Mouse (Mus musculus) 3134 (cell line): ENCODE results near the gene Rnf10.

ENCODE experiments used
- DNase-seq: peaks from one replicate; pipeline ENCODE4 v3.0.0-alpha.2; 2011; ENCODE audit warnings: low spot score; ENCODE audit not compliant: insufficient read length; ENCODE audit errors: extremely low read depth

Gene Rnf10

DNA sequence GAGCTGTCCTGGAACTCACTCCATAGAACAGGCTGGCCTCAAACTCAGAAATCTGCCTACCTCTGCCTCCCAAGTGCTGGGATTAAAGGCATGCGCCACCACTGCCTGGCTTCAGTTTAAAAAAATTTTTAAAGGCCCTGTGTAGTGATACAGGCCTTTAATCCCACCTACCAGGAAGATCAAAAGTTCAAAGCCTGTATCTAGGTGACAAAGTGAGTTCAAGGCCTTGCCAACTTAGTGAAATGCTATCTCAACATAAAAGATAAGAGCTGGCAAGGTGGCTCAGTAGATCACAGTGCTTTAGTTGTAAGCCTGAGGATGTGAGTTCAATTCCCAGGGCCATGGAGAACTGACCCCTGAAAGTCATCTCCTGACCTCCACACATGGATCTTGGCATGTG, 5.4 kb upstream of the Rnf10 start:
- DNase-seq, result no peak

GRCm38 (mm10) chr5:115275998-115276397, 3.3 kb upstream of the Rnf10 start:
- no peak for DNase-seq

- DNase-seq, result no peak
These were observed 2.1 kb upstream of the Rnf10 start for GRCm38 (mm10) chr5:115274771-115275170.

DNA sequence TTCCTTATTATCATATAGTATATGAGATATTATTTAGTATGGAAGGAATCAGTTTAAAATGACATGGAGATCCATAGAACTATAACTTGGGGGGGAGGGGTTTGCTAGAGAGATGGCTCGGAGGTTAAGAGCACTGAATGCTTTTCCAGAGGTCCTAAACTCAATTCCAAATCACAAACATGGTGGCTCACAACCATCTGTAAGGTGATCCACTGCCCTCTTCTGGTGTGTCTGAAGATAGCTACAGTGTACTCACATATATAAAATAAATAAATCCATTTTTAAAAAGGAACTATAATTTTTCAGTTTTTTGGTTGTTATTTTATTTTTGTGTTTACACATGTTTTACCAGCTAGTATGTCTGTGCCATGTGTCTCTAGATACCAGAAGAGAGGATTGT, 1.7 kb upstream of the Rnf10 start:
- DNase-seq, result no peak

GRCm38 (mm10) chr5:115273549-115274135, 944 bp upstream of the Rnf10 start:
- no peak for DNase-seq

DNA sequence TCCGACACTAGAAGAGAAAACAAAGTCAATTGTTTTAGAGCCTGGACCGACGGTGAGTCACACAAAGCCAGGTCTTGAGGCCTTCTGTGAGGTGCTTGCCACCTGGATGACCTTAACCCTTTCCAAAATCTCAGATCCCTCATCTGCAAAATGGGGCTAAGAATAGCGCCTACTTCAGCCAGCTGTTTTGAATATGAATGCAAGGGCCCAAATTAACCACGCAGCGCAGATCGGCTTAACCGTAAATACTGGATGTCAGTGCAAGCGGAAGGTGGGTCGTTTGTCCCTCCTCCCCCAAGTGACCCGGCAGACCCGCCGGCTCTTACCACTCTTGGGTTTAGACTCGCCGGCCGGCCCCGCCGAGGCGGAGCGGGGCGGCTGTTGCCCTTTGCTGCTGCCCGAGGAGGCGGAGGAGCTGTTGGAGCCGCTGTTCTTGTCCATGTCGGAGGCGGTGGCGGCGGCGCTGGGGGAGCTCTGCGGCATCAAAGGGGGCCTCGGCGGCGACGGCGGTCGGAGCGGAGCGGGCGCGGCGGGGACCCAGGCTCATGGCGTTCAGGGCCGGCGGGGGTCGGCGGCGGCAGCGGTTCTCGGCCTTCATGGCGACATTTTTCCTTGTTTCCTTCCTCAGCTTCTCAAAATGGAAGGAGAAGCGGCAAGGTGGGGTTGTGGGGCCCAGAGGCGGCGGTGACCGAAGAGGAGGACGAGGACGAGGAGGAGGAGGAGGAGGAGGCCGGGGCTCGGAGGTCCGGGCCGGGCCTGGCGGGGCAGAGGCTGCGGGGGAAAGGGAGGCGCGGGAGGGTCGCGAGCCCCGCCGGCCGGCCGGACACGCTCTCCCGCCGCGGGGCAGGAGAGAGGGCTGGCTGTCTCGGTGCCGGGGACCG, 527 bp downstream of the Rnf10 start:
- peak; percentile 53 for DNase-seq

DNA sequence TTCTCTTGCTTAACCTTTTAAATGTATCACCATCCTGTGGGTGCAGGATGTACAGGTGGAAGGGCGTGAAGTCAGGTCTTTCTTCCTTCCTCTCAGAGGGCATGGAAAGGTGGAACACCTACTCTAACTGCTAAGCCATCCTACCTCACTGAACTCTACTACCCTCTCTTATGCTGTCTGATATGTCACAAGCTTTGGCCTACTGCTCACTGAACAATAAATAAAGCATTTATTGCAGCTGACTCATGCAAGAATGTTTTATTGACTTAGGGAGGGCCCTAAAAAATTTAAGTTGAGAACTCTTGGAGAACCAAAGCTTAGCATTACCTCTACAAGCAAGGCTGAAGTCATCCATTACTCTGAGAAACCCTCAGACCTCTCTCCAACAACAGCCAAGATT, 2.7 kb downstream of the Rnf10 start:
- DNase-seq, result no peak

DNA sequence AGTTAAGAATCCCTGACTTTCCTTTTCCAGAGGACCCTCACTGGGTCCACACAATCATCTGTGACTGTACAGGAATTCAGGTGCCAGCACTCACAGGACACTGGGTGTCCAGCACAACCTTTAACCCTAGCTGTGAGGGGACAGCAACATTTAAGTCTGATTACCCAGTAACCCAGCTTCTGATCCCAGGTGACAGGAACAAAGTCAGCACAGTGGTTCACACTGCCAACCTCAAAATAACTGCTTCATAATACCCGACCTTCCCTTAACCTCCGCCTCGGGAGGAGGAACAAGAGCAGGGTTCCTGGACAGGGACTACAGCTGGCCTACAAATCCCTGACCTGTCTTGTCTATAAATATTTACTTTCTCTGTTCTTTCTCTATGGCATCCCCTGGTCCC, 4.4 kb downstream of the Rnf10 start:
- DNase-seq, result no peak

- DNase-seq, result no peak
These were observed 5.1 kb downstream of the Rnf10 start for GRCm38 (mm10) chr5:115267469-115268045.

DNA sequence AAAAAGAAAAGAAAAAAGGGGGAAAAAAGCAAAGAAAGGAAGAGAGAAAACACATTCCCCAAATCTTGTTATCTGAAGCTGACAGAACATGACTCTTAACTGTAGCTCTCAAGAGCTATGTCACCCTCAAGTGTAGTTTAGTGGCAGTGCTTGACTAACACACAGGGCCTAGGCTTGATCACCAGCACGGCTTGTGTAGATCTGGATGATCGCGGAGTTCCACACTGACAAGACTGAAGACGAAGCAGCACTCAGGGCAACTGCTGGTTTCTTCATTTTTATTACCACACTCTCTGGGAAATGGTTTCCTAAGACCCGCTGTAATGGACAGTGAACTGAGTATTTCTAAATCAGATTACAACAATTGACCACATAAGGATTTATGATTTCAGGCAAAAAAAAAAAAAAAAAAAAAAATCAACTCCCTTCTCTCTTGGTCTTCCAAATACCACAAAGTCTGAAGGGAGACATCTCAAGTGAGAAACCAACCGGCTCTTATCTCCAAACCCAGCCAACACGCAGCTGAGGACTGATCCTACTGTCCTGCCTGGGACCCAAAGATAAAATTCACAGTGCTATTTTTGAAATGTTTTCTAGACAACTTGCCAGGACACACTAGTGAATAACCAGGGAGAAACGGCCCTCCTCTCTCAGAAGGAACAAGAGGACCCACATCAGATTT, 5.8 kb downstream of the Rnf10 start:
- no peak for DNase-seq

DNA sequence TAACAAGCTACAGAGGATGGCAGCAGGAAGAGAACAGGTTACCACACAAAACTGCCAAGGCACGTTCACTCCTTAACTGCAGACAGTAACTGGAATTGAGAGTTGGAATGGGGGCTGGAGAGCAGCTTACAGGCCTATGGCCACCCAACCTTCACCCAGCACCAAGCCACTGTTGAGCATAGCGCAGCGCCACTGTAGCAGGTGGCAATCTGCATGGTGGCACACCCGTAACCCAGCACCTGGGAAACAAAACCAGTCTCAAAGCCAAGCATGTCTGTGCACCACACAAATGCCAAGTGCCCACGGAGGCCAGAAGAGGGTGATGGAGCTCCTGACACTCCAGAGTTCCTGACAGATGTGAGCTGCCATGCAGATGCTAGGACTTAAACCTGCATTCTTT, 6.4 kb downstream of the Rnf10 start:
- no peak for DNase-seq

- no peak for DNase-seq
These were observed 10.0 kb downstream of the Rnf10 start for GRCm38 (mm10) chr5:115262502-115263291.

GRCm38 (mm10) chr5:115261880-115262279, 10.8 kb downstream of the Rnf10 start:
- DNase-seq, result no peak

GRCm38 (mm10) chr5:115261141-115261540, 11.6 kb downstream of the Rnf10 start:
- no peak for DNase-seq

GRCm38 (mm10) chr5:115260356-115260755, 12.3 kb downstream of the Rnf10 start:
- DNase-seq, result no peak

DNA sequence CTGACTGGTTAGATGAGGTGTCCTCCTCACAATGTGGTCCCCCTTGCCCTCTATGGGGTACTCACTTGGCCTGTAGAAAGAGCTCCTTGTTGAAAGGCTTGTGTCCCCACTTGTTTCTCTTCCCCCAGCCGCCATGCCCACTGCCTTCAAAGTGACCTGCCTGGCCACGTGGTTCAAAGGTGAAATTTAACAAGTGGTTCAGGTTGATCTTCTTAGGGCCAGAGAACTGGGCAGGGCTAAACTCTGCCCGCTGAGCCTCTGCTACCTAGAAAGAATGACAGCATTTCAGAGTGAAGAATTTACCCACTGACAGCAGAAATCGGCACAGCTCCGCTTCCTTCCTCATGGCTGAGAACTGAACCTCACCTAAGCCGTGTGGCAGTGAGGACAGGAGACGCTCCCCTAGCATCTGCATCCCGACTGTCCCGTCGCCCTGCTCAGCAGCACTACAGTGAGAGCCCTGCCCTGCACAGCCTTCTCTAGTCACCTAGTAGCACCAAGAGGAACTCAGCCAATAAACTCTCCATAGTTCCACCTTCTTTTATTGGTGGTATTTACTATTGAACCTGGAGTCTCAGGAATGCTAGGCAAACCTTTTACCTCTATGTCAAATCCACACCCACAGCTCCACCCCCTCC, 15.7 kb downstream of the Rnf10 start:
- no peak for DNase-seq

GRCm38 (mm10) chr5:115255472-115255871, 17.2 kb downstream of the Rnf10 start:
- DNase-seq, result no peak

- DNase-seq, result no peak
These were observed 32.5 kb downstream of the Rnf10 start for GRCm38 (mm10) chr5:115240191-115240590.

- DNase-seq, result peak; percentile 25
These were observed 33.9 kb downstream of the Rnf10 start for GRCm38 (mm10) chr5:115238729-115239195.
